Mouse (Mus musculus) neural tube, embryonic 11.5 days (tissue): Measurements from ENCODE around the gene Spry1. TPM values are rescaled to one million over a fixed set of nuclear protein-coding genes. Genes with fewer than 3 reads are reported as not detected.

Experiments used
- ATAC-seq: fragments of 200-750 bp; cut with Nextera tagmentation; 2 replicates; pipeline ENCODE4 v1.8.0; 2017; ENCODE audit warnings: moderate number of reproducible peaks, mild to moderate bottlenecking, moderate TSS enrichment, moderate library complexity; ENCODE audit not compliant: insufficient read depth, low FRiP score, low TSS enrichment
- DNase-seq: peaks from one replicate; pipeline ENCODE4 v3.0.0-alpha.2; 2015; ENCODE audit warnings: low spot score
- H3K27ac ChIP-seq: fragments of 300-500 bp; sonication (generic); 2 replicates; pipeline ENCODE4 v1.5.1; 2014; ENCODE audit warnings: low read depth, mild to moderate bottlenecking, low read length
- H3K27me3 ChIP-seq: fragments of 300-500 bp; sonication (generic); 2 replicates; pipeline ENCODE4 v1.6.1; 2014; ENCODE audit warnings: mild to moderate bottlenecking, low read length, mixed read lengths; ENCODE audit not compliant: control insufficient read depth, insufficient read depth
- H3K36me3 ChIP-seq: fragments of 300-500 bp; sonication (generic); 2 replicates; pipeline ENCODE4 v1.6.1; 2014; ENCODE audit warnings: mild to moderate bottlenecking, low read length, moderate library complexity, mixed read lengths; ENCODE audit not compliant: control insufficient read depth, insufficient read depth
- H3K4me1 ChIP-seq: fragments of 300-500 bp; sonication (generic); 2 replicates; pipeline ENCODE4 v1.6.1; 2014; ENCODE audit warnings: low read length, mixed read lengths; ENCODE audit not compliant: control insufficient read depth, insufficient read depth
- H3K4me2 ChIP-seq: fragments of 300-500 bp; sonication (generic); 2 replicates; pipeline ENCODE4 v1.6.1; 2014; ENCODE audit warnings: low read depth, mild to moderate bottlenecking, moderate library complexity
- H3K4me3 ChIP-seq: fragments of 300-500 bp; sonication (generic); 2 replicates; pipeline ENCODE4 v1.5.1; 2014; ENCODE audit warnings: low read depth, low read length
- H3K9ac ChIP-seq: fragments of 300-500 bp; sonication (generic); 2 replicates; pipeline ENCODE4 v1.6.1; 2014; ENCODE audit warnings: mild to moderate bottlenecking, low read length
- H3K9me3 ChIP-seq: fragments of 300-500 bp; sonication (generic); 2 replicates; pipeline ENCODE4 v1.6.1; 2016; ENCODE audit warnings: low read length; ENCODE audit not compliant: control insufficient read depth
- WGBS: fragments of 180-500 bp; shearing (Covaris S2); extraction: QIAGEN DNeasy Blood & Tissue Kit; methylation state at CpG from one replicate; pipeline ENCODE4 v1.1.7; 2014; 5-methylcytosine and 5-hydroxymethylcytosine counted together
- polyA plus RNA-seq: library from polyadenylated mRNA; unstranded; fragments of >200 nt; fragmentation: Nextera tagmentation; extraction: Ambion mirVana; gene quantifications from 2 replicates; pipeline ENCODE4 v1.2.1, GENCODE M21; 2014

Gene Spry1
- polyA plus RNA-seq, 1 experiment from 2014 or later = 8.1 TPM

DNA sequence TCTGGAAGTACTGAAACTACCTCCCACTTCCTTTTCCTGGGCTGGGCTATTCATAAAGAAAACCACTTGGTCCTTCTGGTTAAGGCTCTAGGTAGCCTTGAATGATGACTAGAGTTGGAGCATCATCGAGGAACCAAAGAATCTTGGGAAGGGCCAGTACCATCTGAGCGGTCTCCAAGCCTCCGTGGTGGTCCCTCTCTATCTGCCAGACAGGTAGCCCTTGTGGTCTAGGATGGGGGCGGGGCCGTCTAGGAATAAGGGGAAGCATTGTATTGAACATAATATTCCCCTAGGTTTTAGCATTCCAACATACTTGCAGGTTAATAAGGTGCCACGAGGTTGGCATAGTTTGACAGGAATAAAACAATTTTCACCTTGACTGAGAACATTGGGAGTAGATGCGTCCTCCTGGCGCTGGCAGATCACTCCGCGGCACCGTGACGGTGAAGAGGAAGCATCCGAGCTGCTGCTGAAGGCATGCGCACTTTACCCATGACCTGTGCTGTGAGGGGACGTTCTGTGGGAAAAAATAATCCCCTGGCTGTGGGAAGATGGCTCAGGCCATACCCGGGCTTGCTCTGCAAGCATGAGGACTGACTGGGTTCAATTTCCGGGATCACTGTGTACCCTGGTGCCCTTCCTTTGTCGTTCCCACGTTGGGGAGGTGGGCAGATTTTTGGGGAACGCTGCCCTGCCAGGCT lies 16.3 kb downstream of the Spry1 start:
- DNase-seq = peak; percentile 53
- Histone ChIP-seq H3K4me1 (peaks cover 4% of the 10 kb centered on the region), H3K4me3 (no peak overlapping the region), H3K36me3 (no peaks in the 10 kb centered on the region), H3K9me3 (no peaks in the 10 kb centered on the region), H3K27ac (no peak overlapping the region), H3K9ac (no peak overlapping the region), H3K27me3 (peaks cover 11% of the 10 kb centered on the region), H3K4me2 (peak overlapping the region; percentile 22)
- 20% methylated on average over 20 of the region's 20 CpGs for WGBS
- ATAC-seq = no peak

DNA sequence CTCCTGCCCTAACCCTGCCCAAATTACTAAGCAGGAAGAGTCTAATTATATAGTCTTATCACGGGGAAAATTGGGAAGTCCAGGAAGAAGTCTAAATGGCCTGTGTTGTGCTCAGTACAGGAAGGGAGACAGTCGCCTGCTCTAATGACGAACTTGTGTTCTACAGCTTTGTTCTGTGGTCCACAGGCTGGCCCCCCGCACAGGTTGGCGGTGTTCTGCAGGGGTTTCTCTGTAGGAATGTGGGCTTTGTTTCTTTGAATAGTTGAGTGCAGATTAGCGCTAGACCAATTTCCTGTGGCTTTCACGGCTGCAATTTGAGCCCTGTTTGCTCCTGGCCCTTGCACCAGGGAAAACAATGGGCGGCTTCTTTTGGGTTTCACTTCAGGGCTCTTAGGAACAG lies 17.3 kb downstream of the Spry1 start:
- Histone ChIP-seq H3K4me3 (no peak overlapping the region), H3K27me3 (peaks cover 11% of the 10 kb centered on the region), H3K4me2 (peak overlapping the region; percentile 25; the same call in 1 of the 2 replicates), H3K9me3 (no peaks in the 10 kb centered on the region), H3K36me3 (no peaks in the 10 kb centered on the region), H3K9ac (peak overlapping the region; percentile 18; the same call in 1 of the 2 replicates), H3K27ac (no peak overlapping the region), H3K4me1 (peaks cover 4% of the 10 kb centered on the region)
- DNase-seq = no peak
- 1% methylated on average over 8 of the region's 8 CpGs for WGBS
- no peak for ATAC-seq

DNA sequence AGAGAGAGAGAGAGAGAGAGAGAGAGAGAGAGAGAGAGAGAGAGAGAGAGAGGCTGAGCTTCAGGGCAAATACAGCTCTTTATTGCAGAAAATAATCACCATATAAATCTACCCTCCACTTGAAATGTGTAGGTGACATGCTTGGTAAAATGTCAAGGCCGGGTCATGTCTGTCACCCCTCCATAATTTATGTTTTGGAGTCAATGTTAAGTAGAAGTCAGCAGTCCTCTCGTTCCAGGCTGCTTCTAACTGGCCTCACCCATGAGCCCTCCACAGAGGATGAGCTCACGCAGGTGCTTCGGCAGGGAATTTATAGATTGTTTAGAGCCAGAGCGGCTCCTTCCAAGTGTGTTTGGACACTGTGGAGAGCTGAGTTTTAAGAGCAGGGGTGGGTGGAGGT lies 18.4 kb downstream of the Spry1 start:
- no peak for DNase-seq
- no peak for ATAC-seq
- peaks cover 4% of the 10 kb centered on the region for H3K4me1 ChIP-seq
- H3K4me3 ChIP-seq = no peak overlapping the region
- peaks cover 11% of the 10 kb centered on the region for H3K27me3 ChIP-seq
- no peak overlapping the region for H3K9ac ChIP-seq
- no peaks in the 10 kb centered on the region for H3K36me3 ChIP-seq
- no peak overlapping the region for H3K4me2 ChIP-seq
- WGBS = 32% methylated on average over 5 of the region's 5 CpGs
- H3K9me3 ChIP-seq = no peaks in the 10 kb centered on the region
- H3K27ac ChIP-seq = no peak overlapping the region

DNA sequence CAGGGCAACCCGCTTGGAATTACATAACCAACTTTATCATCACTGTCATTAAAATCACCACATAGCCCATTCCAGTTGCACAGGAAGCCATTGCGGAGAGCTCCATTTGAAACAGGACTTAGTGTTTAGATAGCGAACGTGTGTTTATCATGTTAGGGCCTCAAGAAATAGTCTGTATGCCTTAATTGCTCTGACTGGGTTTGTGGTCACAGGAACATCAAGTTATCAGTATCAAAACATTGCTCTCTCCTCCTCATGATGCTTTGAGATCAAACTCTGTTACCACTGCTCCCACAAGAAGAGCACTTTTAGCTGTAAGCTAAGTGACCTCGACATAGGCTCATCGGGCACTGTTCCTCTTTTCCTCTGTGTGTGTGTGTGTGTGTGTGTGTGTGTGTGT lies 19.9 kb downstream of the Spry1 start:
- DNase-seq = no peak

DNA sequence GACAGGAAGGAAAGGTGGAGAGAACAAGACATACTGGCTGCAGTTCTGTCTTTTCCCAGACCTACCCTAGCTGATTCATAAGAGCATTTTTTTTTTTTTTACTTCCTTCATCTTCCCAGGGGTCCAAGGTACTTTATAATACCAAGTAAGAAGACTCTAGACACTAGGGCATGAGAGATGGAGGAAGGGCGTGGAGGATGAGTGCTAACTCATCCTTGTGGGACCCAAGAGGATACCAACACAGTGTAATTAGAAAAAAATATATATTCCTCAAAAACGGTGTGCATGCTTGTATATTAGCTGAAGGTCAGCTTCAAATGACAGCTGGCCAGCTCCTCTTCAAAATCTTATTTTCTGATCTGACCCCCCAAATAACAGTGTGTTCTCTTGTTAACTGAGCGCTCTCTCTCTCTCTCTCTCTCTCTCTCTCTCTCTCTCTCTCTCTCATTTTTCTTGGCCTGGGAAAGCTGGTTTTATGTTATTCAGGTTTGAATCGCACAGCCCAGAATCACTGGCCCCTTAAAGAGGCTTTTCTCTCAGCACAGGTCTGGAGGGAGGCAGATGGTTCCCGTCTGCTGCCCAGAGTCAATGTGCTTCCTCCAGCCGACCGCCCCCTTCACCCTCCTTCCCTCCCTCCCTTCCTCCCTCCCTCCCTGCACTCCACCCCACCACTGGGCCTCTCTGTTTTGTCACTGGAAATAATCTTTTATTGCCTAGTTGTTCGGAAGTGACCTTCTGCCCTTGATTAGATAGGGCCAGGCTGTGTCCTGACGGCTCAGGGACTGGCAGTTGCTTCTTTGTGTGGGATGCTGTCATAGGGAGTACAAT lies 26.8 kb downstream of the Spry1 start:
- Histone ChIP-seq H3K27me3 (no peaks in the 10 kb centered on the region), H3K36me3 (no peaks in the 10 kb centered on the region), H3K9me3 (peaks cover 3% of the 10 kb centered on the region; the same call in 1 of the 2 replicates), H3K9ac (peak overlapping the region; percentile 15), H3K4me3 (no peak overlapping the region), H3K27ac (peak overlapping the region; percentile 14; the same call in 1 of the 2 replicates), H3K4me1 (peaks cover 8% of the 10 kb centered on the region), H3K4me2 (no peak overlapping the region)
- 12% methylated on average over 9 of the region's 9 CpGs for WGBS
- ATAC-seq (peak; percentile 95), DNase-seq (peak; percentile 80)

More for the DNA sequence above, 19.9 kb downstream of the Spry1 start:
- H3K4me1 ChIP-seq = peaks cover 4% of the 10 kb centered on the region
- 80% methylated on average over 6 of the region's 6 CpGs for WGBS
- H3K36me3 ChIP-seq = no peaks in the 10 kb centered on the region
- H3K4me2 ChIP-seq = no peak overlapping the region
- H3K27ac ChIP-seq = no peak overlapping the region
- H3K4me3 ChIP-seq = no peak overlapping the region
- no peak for ATAC-seq
- H3K9ac ChIP-seq = no peak overlapping the region
- peaks cover 7% of the 10 kb centered on the region for H3K27me3 ChIP-seq
- H3K9me3 ChIP-seq = no peaks in the 10 kb centered on the region

DNA sequence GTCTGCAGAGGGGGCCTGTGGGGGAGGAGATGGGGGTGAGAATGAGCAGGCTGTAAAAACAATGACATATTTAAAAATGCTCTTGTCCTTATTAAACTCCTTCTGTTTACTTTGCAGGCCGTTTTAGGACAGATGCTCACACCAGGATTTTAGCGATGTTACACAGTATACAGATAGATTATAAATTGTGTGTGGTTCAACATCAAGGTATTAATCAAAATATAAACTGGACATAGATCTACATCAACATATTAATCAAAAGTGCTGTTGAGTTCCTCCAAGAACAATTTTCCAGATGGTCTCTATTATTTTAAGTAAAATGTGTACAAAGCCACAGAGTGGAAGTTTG lies 27.3 kb downstream of the Spry1 start:
- Histone ChIP-seq H3K27ac (0 out of 2 replicates have a peak overlapping the region, but pooled peaks have one; percentile 14), H3K4me2 (no peak overlapping the region), H3K9me3 (peaks cover 3% of the 10 kb centered on the region; the same call in 1 of the 2 replicates), H3K4me3 (no peak overlapping the region), H3K4me1 (peaks cover 10% of the 10 kb centered on the region), H3K36me3 (no peaks in the 10 kb centered on the region), H3K9ac (no peak overlapping the region), H3K27me3 (no peaks in the 10 kb centered on the region)
- ATAC-seq (no peak), DNase-seq (no peak)
- 22% methylated on average over 2 of the region's 2 CpGs for WGBS

DNA sequence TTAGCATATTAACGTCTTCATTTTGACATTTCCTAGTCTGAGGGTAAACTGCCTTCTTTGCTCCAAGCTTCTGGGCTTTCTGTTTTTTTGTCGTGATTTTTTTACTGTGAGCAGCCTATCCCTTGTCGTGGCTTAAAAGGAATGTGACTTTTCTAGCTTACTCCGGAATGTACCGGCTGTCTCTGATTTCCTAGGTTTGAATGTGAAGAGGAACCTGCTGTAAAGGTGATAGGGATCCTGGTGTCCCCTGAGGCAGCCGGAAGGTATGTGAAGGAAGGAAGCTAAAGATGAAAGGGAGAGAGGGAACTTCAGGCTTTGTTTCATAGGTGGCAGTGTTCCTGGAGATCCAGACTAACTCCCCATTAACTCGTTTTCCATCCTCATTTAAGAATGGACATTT lies 28.0 kb downstream of the Spry1 start:
- 37% methylated on average over 7 of the region's 7 CpGs for WGBS
- no peak overlapping the region for H3K27ac ChIP-seq

DNA sequence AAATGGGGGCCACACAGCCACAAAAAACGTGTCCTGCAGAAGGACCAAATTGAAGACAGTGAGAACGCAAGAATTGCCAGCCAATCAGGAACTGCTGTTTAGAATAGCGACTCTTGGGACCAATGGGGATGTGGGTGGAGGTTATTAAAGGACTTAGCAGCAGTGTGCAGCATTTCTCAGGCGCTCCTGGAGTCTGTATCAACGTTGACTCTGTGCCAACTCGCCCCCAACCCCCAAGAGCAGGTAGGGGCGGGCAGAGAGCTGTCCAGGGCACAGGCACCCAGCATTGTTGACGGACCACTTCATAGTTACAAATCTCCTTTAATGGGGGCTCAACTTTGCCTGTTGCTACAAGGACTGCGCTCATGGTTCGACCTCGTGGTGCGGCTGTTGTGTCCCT lies 28.9 kb downstream of the Spry1 start:
- H3K4me3 ChIP-seq = no peak overlapping the region
- H3K27me3 ChIP-seq = no peaks in the 10 kb centered on the region
- 89% methylated on average over 12 of the region's 12 CpGs for WGBS
- no peak overlapping the region for H3K4me2 ChIP-seq
- peaks cover 25% of the 10 kb centered on the region for H3K4me1 ChIP-seq
- H3K36me3 ChIP-seq = no peaks in the 10 kb centered on the region
- ATAC-seq (no peak), DNase-seq (no peak)
- peaks cover 3% of the 10 kb centered on the region; the same call in 1 of the 2 replicates for H3K9me3 ChIP-seq
- no peak overlapping the region for H3K9ac ChIP-seq
- H3K27ac ChIP-seq = no peak overlapping the region

More for the DNA sequence above, 28.0 kb downstream of the Spry1 start:
- ATAC-seq (no peak), DNase-seq (no peak)
- Histone ChIP-seq H3K27me3 (no peaks in the 10 kb centered on the region), H3K4me3 (no peak overlapping the region), H3K4me1 (peaks cover 16% of the 10 kb centered on the region), H3K36me3 (no peaks in the 10 kb centered on the region), H3K9ac (no peak overlapping the region), H3K4me2 (no peak overlapping the region), H3K9me3 (peaks cover 3% of the 10 kb centered on the region; the same call in 1 of the 2 replicates)
